Mouse (Mus musculus) gonadal fat pad, adult 2 months (tissue): ENCODE data around the gene Fam163b. TPM values are rescaled to one million over a fixed set of nuclear protein-coding genes. Genes with fewer than 3 reads are reported as not detected.

Experiments used
- DNase-seq: peaks from one replicate; pipeline ENCODE4 v3.0.0-alpha.2; 2012; ENCODE audit warnings: low read depth
- polyA plus RNA-seq: library from polyadenylated mRNA; depleted of rRNA; stranded (reverse); fragments of >200 nt; gene quantifications from 2 replicates; pipeline ENCODE4 v1.2.3, GENCODE M21; 2012

Gene Fam163b
- polyA plus RNA-seq, 1 experiment, result 0.11 TPM

DNA sequence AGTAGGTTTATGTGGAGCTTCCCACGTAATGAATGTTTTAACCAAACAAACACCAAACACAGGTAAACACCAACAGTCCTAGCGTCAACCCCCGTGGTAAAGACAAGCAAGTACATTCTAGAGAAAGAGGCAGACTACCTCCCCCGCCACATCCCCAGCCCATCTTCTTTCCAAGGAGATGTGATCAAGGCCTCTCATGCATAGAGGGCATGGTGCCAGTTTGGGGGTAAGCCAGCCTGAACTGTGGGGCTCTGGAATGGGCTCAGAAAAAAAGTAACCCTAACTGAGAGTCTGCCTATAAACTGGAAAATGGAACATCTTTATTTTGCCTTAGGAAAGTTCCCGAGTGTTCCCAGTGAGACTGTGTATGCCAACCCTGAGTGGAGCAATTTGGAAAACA lies 6.4 kb downstream of the Fam163b start:
- DNase-seq, result no peak

GRCm38 (mm10) chr2:27128990-27129389 lies 13.3 kb downstream of the Fam163b start:
- DNase-seq, result no peak

GRCm38 (mm10) chr2:27126496-27126895 lies 15.8 kb downstream of the Fam163b start:
- no peak for DNase-seq

DNA sequence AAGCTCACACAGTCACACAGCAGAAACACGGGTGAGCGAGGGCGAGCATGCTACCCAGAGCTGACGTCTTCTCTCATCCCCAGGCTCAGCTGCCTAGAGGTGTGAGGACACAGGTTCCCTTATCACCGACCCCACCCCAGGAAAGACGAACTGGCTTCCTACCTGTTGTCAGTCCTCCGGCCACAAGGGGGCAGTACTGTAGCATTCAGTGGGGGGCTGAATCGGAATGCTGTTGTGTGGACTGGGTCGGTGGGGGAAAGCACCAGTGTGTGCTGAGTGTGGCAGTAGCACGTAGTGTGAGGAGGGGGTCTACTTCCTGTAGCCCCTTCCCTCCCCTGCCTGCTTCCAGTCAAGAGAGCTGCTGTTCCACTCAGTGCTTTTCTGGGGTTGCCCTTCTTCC lies 16.3 kb downstream of the Fam163b start:
- no peak for DNase-seq

- no peak for DNase-seq
Measured at GRCm38 (mm10) chr2:27123121-27123520, 19.2 kb downstream of the Fam163b start.

DNA sequence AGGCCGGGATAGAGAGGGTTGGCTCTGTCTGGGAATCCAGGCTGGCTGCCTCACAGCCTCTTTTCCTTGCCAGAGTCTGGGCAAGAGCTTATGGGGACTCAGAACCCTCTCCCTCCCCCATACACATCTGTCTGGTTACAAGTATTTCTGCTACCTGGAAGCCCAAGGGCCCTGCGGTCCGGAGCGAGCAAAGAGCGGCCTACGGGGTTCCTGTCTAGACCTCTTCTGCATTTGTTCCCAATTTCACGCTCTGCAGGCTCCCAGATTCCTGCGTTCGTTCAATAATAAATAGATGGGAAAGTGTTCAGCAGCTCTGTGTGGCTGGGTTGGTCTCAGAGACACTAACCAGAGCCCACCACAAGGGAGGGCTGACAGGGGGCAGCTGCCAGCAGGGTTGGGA lies 19.7 kb downstream of the Fam163b start:
- DNase-seq, result no peak

DNA sequence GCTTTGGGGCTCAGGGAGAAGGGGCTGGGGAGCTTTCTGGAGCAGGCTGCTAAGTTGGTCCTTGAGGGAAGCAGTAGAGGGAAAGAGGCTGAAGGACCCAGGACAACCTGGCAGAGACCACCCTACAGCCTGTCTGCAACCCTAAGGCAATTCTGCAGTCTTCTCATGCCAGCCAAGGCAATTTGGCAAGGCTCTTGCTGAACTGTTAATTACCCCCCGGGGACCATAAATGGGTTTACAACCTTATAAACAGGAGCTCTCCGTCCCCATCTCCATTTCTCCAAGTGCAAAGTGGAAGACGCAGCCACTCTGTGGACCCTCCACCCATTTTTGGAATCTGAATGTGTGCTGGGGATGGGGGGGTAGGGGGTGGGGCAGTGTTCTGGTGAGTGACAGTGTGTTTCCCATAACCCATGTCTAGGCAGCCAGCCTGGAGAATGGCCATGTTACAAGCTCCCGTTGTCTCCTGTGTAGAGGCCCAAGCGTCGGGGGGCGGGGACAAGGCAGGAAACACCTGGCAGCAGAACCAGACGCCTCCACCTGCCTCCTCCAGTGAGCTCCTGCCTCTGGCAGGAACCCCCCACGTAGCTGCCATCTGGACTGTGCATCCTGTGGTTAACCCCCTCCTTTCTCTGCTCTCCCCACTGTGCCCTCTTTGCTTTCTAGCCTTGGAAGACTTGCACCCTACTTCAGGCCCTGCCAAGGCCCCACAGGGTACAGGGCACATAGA lies 20.5 kb downstream of the Fam163b start:
- DNase-seq, result no peak

GRCm38 (mm10) chr2:27120241-27120641 lies 22.1 kb downstream of the Fam163b start:
- no peak for DNase-seq

- DNase-seq, result no peak
Measured at GRCm38 (mm10) chr2:27119766-27120165, 22.5 kb downstream of the Fam163b start.

DNA sequence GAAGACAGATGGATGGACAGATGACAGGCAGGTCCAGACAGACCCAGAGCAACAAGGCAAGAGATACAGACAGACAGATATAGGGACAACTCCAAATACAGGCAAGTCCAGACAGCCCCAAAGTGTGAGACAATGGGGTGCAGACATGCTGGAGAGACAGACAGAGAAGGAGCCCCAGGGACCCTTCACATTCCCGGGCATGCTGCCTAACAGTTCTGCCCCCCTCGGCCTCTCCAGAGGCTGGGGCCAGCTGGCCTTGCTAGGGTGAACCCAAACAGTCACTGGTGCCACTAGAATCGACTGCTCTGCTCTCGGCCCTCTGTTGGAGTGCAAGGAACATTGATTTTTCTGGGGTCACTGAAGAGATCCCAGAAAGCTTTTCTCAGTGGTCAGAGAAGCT lies 23.8 kb downstream of the Fam163b start:
- DNase-seq, result no peak

DNA sequence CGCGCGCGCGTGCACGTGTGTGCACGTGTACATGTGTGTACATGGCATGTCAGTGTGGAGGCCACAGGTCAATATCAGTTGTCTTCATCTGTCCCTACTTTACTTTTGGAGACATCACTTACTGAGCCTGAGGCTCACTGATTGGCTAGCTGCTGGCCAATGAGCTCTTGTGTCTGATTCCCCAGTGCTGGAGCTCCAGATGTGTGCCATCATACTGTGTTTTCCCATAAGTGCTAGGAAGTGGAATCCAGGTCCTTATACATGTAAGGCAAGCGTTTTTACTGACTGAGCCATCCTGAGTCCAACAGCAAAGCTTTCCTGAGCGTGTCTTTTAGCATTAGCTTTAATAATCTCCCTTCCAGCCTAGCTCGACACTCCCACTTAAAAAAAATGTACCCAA lies 28.1 kb downstream of the Fam163b start:
- no peak for DNase-seq

- no peak for DNase-seq
Measured at GRCm38 (mm10) chr2:27112585-27112984, 29.7 kb downstream of the Fam163b start.

- DNase-seq, result no peak
Measured at GRCm38 (mm10) chr2:27109052-27109451, 33.2 kb downstream of the Fam163b start.

GRCm38 (mm10) chr2:27108144-27108543 lies 34.1 kb downstream of the Fam163b start:
- no peak for DNase-seq

GRCm38 (mm10) chr2:27106816-27107215 lies 35.5 kb downstream of the Fam163b start:
- DNase-seq, result no peak

- no peak for DNase-seq
Measured at GRCm38 (mm10) chr2:27103554-27103953, 38.7 kb downstream of the Fam163b start.

DNA sequence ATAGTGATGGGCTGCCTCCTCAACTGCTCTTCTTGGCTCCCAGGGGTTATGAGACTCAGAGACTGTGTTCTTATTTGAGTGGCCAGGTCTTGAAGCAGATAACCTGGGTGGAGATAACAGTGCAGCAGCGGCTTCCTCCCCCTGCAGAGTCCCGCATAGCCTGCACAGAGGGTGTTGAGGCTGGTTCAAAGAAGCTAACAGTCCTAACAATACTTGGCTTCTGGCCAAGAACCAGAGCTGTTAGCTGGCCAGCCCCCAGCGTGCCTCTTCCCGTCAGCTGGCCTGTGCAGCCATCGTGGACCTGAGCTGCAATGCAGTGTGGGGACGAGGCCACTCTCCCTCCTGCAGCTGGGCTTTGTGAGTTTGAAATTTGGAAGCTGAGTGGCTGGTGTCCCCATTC lies 44.5 kb downstream of the Fam163b start:
- DNase-seq, result no peak

DNA sequence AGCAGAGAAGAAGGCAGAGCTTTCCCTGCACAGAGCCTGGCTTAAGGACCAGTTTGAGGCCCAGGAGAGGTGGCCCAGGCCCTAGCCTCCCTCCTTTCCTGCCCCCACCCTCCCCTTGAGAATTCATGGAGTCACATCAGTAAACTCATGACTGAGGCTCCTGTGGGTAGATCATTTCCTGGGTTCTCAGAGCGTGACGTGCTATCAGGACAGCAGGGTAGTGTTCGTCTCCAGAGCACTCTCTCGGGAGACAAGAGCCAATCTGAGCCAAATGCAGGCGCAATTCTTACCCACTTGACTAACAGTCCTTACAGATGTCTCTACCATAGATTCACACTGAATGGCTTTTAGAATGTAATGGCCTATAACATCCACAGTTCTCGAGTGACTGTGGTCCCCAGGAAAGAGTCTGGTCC lies 45.0 kb downstream of the Fam163b start:
- DNase-seq, result no peak

- no peak for DNase-seq
Measured at GRCm38 (mm10) chr2:27096341-27096981, 45.8 kb downstream of the Fam163b start.

- no peak for DNase-seq
Measured at GRCm38 (mm10) chr2:27095178-27095577, 47.1 kb downstream of the Fam163b start.

GRCm38 (mm10) chr2:27089238-27089637 lies 53.1 kb downstream of the Fam163b start:
- DNase-seq, result no peak

DNA sequence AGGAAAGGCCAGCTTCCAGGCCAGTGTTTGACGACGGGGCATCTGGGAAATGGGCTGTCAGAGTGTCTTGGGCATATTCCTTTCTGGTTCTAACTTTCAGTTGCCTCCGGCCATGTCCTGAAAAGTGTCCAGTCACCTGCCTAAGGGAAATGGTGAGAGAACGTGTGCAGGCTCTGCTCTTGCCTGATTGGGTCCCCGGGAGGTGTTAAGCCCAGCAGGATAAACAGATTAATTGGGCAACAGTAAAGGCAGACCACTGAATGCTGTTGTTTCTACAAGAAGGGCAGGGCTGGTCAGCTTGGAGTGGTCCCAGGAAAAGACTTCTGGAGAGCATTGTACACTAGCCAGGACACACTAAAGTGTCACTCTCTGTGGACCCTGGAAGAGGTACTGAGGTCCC lies 53.6 kb downstream of the Fam163b start:
- DNase-seq, result no peak

GRCm38 (mm10) chr2:27088071-27088644 lies 54.1 kb downstream of the Fam163b start:
- no peak for DNase-seq
